Mouse (Mus musculus): Measurements from ENCODE around the gene Mmp25.

Mmp25 gene

DNA sequence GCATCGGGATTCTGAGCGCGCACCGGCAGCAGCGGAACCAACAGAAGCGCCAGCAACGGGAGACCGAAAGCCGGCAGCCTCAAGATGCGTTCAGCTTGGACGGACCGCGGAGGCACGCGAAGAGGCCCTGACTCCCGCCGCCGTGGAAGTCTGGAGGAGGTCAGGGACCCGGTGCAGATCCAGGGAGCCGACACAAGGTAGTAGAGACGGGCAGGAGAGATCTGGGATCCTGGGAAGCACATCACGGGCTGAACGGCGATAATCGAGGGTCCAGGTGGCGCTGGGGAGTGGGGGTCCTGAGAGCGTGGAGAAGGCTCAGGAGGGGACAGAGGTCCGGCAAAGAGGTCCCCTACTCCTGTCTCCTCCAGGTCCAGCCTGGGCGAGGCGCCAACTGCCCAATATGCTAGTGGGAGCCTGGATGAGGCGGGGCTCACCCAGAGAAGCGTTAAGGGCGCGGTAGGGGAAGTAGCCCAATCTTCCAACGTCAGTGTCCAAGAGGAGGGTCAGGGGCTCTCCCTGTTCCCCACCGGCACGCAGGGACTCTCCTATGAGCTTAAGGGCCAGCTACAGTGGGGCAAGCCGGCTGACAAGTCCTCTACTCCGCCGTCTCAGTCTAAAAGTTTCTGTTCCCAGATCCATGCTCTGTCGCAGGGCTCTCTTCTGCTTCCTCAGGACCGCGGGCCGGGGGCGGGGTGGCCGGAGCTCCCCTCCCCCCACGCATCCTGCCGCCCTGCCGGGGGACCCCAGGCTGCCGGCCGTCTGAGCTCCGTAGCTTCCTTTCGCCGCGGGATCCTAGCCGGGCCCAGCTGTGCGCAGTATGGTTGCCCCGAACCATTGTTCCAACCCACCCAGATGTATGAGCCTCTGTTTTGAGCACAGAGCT is at the start of gene Mmp25:
Mmp25 (minus strand) TSS at position 665 of the 883 bp plus-strand sequence.
- DNase-seq, result peak in 1 of 2 experiments; percentile 26

DNA sequence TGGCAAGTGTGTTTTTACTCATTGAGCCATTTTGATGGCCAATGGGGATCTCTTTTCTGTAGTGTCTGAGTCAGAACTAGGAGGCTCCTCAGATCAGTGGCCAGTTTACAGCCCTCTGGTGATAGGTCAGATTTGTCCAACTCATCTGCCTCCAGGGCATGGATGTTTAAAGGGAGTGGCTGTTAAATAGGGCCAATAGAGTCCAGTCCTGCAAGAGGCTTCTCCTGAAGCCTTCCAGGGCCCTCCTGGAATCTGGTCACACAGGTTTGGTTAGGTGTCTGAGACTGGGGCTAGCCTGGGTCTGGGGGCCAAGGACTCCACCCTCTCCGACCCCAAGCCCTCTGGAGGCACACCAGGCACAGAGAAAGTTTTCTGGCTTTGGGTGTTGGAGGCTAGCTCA is 49.4 kb upstream of the Mmp25 start:
- no peak for DNase-seq

DNA sequence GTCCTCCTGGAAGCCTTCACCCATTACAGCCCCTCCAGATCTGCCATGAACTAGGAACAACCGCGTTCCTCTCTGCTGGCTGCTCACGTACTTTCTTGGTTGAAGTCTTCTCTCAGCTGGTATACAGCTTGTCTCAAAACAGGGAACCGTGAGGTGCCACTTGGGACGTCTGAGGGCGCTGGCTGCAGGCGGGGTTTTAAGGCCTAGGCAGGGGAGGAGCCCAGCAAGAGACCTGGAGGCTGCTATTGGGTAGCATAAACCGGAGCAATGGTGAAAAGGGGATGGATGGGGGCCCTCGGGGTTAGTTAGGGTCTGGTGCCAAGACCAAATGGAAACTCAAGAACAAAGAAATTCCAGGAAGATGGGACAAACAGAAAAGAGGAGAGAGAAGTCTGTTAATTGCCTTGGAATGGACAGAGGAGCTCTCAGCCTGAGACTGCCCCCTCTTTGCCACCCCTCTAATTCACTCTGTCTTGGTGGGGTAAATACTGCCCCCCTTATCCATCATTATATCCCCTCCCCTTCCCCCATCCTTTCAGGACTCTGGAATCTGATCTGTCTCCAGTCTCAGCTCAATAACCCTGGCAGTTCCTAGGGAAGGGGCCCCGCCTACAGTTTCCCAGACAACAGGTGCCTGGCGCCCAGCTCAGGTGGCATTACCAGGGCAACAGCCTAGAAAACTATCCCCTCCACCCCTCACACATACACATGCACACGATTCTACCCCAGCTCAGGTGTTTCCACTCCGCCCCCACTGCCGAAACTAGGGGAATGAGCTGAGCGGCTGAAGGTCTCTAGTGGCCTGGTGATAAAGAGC is 39.0 kb upstream of the Mmp25 start, which contains the start of gene Cldn9:
Cldn9 (minus strand) TSS at position 171 of the 817 bp plus-strand sequence.
- DNase-seq, result no peak

DNA sequence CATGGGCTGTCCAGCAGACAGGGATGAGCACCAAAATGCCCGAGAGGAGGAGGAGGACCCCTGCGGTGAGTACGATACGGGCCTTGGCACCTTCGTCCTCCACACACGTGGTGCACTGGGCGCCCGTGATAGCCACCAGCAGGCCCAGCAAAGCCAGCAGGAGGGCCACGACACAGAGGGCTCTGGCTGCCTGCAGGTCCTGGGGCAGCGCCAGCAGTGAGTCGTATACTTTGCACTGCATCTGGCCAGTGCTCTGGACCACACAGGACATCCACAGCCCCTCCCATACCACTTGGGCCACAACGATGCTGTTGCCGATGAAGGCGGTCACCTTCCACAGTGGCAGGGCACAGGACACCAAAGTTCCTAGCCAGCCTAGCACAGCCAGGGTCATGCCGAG is 38.1 kb upstream of the Mmp25 start:
- no peak for DNase-seq

DNA sequence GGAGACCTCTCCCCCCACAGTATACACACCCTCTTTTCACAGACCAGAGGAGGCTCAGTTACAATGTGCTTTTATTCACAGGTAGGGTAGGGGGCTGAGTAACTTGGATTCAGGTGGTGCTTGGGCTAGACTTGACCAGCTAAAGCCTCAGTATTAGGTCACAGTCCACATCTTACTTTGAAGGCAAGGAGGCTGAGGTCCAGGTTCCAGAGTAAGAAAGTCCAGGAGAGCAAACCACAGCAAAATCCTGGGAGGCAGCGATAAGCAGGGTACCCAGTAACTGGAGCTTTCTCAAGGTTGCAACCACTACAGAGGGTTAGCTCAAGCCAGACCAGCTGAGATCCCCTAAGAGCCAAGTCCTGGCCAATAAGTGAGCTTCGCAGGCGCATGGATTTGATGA is 37.5 kb upstream of the Mmp25 start:
- no peak for DNase-seq

DNA sequence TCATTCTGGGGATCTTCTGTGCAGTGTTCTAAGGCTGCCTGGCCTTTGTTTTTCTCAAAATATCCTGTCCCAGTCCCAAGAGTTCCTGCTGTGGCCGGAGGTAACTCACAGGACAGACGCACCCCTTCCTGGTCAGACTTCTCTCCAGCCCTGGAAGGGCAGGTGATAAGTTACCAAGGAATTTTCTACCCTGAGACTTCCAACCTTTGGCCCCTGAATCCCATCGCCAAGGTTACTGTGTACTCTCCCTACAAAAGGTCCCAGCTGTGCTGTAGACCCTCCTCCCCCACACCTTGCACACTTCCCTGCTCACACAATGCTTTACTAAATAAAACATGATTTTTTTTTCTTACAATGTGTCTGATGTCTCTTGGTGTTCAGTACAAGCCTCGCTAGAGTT is 37.0 kb upstream of the Mmp25 start:
- DNase-seq, result no peak

DNA sequence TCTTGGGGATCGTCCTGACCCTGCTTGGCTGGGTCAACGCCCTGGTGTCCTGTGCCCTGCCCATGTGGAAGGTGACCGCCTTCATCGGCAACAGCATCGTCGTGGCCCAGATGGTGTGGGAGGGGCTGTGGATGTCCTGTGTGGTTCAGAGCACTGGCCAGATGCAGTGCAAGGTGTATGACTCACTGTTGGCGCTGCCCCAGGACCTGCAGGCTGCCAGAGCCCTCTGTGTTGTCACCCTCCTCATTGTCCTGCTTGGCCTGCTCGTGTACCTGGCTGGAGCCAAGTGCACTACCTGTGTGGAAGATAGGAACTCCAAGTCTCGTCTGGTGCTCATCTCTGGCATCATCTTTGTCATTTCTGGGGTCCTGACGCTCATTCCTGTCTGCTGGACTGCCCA is 36.0 kb upstream of the Mmp25 start:
- no peak for DNase-seq

DNA sequence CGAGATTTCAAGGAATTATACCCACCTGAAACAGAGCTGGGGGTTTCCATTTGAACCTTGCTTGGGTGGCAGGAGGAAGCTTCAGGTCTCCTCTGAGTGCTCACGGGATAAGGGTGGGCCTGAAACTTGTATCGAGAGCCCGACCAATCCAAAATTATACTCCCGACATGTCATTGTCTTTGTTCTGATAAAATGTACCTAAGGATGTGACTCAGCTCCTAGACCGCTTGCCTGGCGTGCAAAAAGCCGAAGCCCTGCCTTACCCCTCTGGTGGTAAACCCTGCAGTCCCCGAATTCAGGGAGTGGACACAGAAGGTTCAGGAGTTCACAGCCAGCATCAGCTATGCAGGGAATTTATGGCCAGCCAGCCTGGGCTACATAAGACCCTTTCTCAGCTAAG is 35.3 kb upstream of the Mmp25 start:
- no peak for DNase-seq

DNA sequence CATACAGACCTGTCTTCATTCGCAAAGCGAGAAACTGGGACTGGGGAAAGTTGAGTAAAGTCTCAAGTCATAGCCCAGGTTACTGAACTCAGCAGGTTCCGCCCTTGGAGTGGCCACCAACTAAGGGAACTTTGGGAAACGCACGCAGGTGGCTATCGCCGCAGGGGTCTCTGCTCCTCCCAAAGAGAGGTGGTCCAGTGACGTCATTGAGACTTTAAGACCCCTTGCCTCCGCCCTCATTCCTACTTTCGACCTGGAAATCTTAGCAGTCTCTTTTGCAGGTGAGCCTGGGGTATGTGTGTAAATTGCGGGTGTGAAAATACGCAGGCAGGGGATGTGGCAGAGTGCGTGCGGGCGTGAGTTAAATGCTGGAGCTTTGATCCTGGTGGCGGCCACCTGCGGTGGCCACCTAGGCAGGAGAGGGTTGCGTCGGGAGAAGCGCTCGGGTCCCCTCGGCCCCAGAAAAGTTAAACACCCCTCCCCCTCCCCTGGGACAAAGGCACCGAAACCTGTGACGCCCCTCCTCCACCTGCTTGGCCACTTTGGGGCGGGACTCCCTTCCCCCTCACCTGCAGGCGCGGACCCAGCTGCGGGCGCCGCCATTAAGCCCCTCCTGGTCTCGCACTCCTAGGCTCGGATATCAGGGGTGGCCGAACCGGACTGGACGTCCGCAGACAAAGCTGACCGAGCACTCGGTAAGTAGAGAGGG is 34.2 kb upstream of the Mmp25 start, which contains the start of gene Cldn6:
Cldn6 (plus strand) TSS at position 123 of the 709 bp plus-strand sequence.
- DNase-seq, result no peak

DNA sequence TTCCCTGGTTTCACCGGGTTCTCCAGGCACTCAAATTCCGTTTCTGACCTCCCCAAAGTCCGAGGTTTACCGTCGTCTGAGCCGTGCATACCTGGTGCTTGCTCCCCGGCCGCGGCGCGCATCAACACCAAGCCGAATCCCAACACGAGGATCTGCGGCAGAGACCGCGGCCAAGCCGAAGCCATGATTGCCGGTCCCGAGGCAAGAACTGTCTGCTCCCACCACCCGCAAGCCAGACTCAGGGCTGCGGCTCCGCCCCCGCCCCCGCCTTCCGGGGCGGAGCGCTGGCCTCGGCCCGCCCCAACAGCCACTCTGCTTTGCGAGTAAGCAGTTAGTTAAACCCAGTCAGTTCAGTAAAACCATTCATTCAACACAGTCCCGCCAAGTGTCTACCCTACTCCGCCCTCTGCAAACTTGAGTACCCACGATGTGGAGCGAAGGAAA is 32.2 kb upstream of the Mmp25 start, which contains the start of gene Tnfrsf12a:
Tnfrsf12a (minus strand) TSS at position 233 of the 444 bp plus-strand sequence.
- peak; percentile 88 to 93 for DNase-seq

DNA sequence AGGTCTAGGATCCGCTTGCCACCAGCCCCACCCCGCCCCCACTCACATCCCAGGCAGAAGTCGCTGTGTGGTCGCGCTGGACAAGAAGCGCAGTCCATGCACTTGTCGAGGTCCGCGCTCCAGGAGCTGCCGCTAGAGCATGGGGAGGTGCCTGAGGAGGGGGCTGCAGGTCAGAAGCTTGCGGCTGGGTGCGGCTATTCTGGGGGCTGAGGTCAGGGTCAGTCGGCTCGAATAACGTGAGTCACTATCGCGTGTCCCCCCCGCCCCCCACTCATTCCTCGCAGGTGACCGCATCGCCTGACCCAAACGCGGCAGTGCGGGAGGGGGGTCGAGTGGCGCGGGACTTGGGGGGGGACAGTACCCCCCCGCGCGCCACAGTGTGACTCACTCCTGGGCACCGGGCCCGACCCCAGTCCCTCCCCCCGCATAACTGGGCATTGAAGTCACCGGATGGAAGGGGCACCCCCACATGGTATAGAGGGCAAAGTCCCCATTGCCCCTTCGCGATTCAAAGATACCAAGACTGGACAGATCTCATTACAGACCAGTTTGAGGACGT is 31.5 kb upstream of the Mmp25 start:
- peak; percentile 68 to 84 for DNase-seq

DNA sequence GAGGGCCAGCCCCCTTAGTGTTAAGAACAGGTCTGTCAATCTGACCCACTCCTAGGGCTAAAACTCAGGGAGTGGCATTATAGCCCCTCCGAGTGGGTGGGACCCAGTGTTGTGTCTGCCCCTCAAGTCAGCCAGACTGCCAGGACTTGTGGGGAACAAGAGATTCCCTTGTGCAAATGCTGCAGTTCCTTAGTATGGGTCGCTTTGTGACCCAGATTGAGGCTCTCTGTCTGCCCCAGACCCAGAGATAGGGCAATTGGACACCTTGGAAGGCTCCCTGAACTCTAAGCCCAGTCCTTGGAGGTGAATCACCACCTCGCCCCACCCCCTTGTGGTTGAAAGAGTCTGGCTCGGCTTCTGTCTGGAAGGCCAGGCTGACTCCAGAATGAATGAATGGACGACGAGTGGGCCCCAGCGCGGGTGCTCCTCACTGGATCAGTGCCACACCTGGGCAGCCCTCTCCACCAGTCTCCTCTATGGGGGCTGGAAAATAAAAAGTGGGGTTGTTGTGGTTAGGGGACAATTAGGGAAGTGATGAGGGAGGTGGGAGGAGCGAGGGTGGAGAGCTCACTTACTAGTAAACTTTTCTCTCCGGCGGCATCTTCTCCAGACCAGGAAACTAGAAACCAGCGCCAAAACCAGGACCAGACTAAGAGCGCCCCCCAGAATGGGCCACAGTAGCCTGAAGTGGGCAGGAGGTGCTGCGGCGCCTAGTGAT is 30.6 kb upstream of the Mmp25 start:
- peak; percentile 60 to 75 for DNase-seq

DNA sequence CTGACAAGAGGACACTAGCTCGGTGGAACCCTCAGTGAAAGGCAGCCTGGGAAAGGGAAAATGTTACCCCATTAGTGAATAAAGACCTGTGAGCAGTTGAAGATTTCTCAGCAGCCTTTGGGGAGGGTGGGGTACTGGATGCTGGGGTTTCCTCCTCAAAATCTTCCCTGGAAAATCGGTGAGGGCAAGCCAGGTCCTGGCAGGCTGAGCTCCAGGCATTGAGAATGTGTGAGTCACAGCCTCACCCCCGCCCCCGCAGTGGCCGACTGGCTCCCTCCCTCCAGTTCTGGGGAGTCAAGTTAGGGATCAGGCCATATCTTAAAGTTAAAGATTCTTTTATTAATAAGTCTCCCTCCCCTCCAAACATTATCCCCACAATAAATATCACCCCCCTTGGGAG is 30.1 kb upstream of the Mmp25 start:
- DNase-seq, result peak; percentile 66 to 84

DNA sequence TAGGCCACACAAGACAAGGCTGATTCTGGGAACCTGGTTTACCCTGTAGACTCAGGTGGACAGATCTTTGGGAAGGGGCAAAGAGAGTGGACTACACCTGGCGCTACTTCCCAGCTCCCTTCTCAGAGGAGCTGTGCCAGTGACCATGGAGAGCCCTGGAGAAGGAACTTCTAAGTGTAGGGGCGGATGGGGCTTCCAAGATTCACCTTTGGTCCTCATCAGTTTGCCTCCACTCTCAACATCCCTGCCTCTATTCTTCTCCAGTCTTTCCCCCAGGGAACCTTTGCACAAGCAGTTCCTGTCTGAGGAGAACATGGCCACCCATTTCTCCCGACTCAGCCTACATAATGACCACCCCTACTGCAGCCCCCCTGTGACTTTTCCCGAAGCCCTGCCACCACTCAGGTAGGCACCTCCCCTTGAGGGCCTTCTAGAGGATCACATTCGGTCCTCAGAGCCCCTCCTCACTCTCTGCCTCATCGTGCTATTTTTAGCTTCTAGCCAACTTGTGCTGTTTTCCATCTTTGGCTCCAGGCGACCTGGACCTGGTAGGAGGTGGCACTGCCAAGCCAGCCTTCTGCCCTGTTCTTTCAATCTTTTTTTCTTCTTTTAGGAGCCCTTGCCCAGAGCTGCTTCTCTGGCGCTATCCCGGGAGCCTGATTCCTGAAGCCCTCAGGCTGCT is 29.3 kb upstream of the Mmp25 start:
- DNase-seq, result peak; percentile 60 to 66

DNA sequence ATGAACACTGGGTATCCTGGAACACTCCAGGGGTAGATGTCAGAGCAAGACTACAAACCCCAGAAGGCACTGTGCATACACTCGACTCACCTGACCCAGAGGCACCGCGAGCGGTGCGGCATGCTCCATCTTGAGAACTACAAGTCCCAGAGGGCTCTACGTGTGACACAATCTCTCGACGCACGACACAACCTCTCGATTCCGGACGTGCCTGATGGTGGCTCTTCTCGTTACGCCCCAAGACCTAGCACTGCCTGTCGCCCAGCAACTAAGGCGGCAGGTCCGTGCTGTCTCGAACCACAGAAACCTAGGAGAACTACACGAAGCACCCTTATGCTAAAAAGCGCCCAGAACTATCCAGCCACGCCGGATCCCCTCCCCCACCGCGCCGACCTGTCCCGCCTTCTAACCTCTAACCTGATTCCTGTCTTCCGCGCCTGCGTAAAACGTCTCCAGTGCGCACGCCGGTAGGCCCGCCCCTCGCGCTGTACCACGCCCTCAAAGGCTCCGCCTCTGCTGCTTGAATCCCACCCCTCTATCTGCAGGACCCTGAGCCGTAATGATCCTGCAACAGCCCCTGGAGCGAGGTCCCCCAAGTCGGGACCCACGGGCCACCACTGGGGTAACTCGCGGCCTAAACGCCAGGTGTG is 28.5 kb upstream of the Mmp25 start, which contains the start of the genes Hcfc1r1 and Thoc6:
Hcfc1r1 (plus strand) TSS at position 173 of the 650 bp plus-strand sequence.
Thoc6 (minus strand) TSS at position 459 of the 650 bp plus-strand sequence.
- peak; percentile 96 to 97 for DNase-seq

DNA sequence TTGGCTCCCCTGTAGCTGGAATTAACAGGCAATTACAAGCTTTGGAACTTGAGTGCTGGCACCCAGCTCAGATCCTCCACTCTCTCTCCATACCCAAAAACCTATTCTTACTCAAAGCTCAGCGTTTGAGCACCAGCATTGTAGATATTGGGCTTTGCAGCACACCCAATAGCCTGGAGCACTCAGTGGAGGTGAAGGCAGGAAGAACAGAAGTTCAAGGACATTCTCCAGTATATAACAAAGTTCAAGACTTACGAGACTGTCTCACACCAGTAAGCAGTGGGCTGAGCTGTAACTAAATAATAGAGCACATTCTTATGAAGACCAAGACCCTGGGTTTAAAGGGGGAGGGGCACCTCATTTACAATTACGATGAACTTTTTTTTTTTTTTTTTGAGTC is 27.7 kb upstream of the Mmp25 start:
- DNase-seq, result no peak

DNA sequence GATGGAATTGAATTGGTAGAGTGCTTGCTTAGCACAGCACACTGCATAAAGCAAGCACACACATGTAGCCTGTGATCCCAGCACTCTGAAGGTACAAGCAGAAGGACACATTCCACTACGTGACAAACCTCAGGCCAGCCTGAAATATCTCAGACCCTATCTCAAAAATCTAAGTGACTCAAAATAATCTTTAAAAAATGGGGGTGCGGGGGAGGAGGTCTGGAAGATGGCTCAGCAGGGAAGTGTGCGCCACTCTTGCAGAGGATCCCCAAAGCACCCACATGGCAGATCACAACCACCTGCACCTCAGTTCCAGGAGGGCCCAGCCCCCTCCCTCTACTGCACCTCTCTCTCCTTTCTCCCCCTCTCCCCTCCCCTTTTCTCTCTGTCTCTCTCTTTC is 26.4 kb upstream of the Mmp25 start:
- no peak for DNase-seq

DNA sequence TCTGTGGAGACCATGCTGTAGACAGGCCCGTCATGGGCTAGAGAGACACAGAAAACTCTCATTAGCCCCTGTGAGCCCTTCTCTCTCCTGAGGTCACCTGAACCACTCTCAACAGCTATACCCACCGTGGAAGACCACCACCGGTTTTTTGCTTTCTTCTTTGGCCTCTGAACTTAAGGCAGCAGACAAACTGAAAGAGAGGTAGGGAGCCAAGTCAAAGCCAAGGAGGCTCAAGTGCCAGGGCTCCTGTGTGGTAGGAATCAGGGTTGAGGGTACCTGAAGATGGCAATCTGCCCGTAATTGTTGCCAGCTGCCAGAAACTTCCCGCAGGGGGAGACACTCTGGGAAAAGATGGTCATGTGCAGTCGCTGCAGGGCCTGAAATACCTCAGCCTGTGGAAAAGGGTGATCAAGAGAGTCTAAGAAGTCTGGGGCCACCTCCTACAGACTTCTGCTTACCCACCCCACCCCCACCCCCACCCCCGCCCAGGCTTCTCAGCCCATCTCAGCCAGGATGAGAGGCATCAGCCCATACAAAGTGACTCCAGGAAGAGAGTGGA is 25.5 kb upstream of the Mmp25 start:
- DNase-seq, result no peak

DNA sequence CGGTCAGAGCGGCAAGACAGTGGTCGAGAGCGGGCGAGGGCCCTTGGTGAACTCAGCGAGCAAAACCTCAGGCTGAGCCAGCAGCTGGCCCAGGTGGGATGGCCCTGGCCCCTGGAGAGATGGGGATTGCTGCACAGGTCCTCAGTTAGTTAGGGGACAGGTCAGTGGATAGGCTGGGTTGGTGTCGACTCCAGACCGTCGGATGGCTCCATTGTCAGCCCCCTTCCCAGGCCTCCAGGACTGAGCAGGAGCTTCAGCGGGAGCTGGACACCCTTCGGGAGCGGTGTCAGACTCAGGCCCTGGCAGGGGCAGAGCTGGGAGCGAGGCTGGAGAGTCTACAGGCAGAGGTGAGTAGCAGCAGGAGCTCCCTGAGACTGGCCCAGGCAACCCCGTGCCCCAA is 20.4 kb upstream of the Mmp25 start:
- no peak for DNase-seq

DNA sequence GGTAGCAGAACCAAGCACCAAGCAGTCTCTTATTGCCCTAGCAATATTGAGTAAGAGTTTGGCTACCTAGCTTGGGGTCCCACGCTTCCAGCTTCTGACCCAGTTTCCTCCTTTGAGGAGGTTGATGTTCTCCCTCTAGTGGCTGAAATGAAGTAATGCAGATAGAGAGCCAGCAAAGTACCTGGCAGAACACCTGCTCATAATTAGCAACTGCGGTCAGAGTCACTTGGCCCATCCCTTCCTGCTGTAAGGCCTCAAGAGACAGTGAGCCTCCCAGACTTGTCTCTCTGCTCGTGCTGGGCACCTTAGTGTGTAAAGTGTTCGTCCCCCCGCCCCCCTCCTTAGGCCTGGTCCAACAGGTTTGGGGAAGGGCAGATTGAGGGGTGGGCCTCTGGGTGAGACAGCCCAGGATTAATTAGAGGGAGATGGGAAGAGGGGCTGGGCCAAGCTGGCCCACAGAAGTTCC is 19.5 kb upstream of the Mmp25 start:
- peak in 1 of 2 experiments; percentile 31 for DNase-seq

Measured in cerebellum, postnatal 25 days (tissue).